Mouse (Mus musculus) hindbrain, embryonic 11.5 days (tissue): ENCODE results near the gene Podxl. TPM values are rescaled to one million over a fixed set of nuclear protein-coding genes. Genes with fewer than 3 reads are reported as not detected.

ENCODE experiments used
- ATAC-seq: fragments of 200-750 bp; cut with Nextera tagmentation; 2 replicates; pipeline ENCODE4 v1.8.0; 2017; ENCODE audit warnings: mild to moderate bottlenecking, moderate TSS enrichment, moderate library complexity; ENCODE audit not compliant: low FRiP score
- DNase-seq: peaks from one replicate; pipeline ENCODE4 v3.0.0-alpha.2; 2015; ENCODE audit warnings: low spot score
- H3K27ac ChIP-seq: fragments of 300-500 bp; sonication (generic); 2 replicates; pipeline ENCODE4 v1.5.1; 2014; ENCODE audit warnings: mild to moderate bottlenecking, low read depth, low read length
- H3K27me3 ChIP-seq: fragments of 300-500 bp; sonication (generic); 2 replicates; pipeline ENCODE4 v1.6.1; 2014; ENCODE audit warnings: mild to moderate bottlenecking, low read length, moderate library complexity, mixed read lengths; ENCODE audit not compliant: control insufficient read depth, insufficient read depth
- H3K36me3 ChIP-seq: fragments of 300-500 bp; sonication (generic); 2 replicates; pipeline ENCODE4 v1.6.1; 2014; ENCODE audit warnings: mild to moderate bottlenecking, low read length, moderate library complexity, mixed read lengths; ENCODE audit not compliant: control insufficient read depth, insufficient read depth
- H3K4me1 ChIP-seq: fragments of 300-500 bp; sonication (generic); replicated peaks from 2 replicates; pipeline ENCODE4 v1.6.1; 2014; ENCODE audit warnings: low read length, mixed read lengths; ENCODE audit not compliant: control insufficient read depth, insufficient read depth
- H3K4me2 ChIP-seq: fragments of 300-500 bp; sonication (generic); replicated peaks from 2 replicates; pipeline ENCODE4 v1.6.1; 2014; ENCODE audit warnings: mild to moderate bottlenecking, low read depth, low read length
- H3K4me3 ChIP-seq: fragments of 300-500 bp; sonication (generic); 2 replicates; pipeline ENCODE4 v1.5.1; 2014; ENCODE audit warnings: low read depth, low read length
- H3K9ac ChIP-seq: fragments of 300-500 bp; sonication (generic); 2 replicates; pipeline ENCODE4 v1.6.1; 2014; ENCODE audit warnings: low read depth, low read length
- H3K9me3 ChIP-seq: fragments of 300-500 bp; sonication (generic); 2 replicates; pipeline ENCODE4 v1.6.1; 2016; ENCODE audit warnings: low read length; ENCODE audit not compliant: control insufficient read depth
- WGBS: fragments of 180-500 bp; shearing (Covaris S2); extraction: QIAGEN DNeasy Blood & Tissue Kit; methylation state at CpG from one replicate; pipeline ENCODE4 v1.1.7; 2014; 5-methylcytosine and 5-hydroxymethylcytosine counted together
- polyA plus RNA-seq: library from polyadenylated mRNA; unstranded; fragments of >200 nt; fragmentation: Nextera tagmentation; extraction: Ambion mirVana; gene quantifications from 2 replicates; pipeline ENCODE4 v1.2.1, GENCODE M21; 2014

Gene Podxl
- polyA plus RNA-seq, 1 experiment from 2014 or later = 12.4 TPM

GRCm38 (mm10) chr6:31523039-31523438 lies 40.7 kb downstream of the Podxl start:
- ATAC-seq (no peak), DNase-seq (no peak)
- Histone ChIP-seq H3K9me3 (no peaks in the 10 kb centered on the region), H3K27ac (no peak overlapping the region), H3K9ac (no peak overlapping the region), H3K4me1 (no peaks in the 10 kb centered on the region), H3K4me2 (no peak overlapping the region), H3K4me3 (no peak overlapping the region), H3K27me3 (no peaks in the 10 kb centered on the region), H3K36me3 (no peaks in the 10 kb centered on the region)
- WGBS = 70% methylated on average over 5 of the region's 5 CpGs

GRCm38 (mm10) chr6:31522478-31522877 lies 41.3 kb downstream of the Podxl start:
- DNase-seq = no peak
- Histone ChIP-seq H3K4me1 (no peaks in the 10 kb centered on the region; the same call in 1 of the 2 replicates), H3K27ac (no peak overlapping the region), H3K9ac (no peak overlapping the region), H3K27me3 (no peaks in the 10 kb centered on the region), H3K9me3 (no peaks in the 10 kb centered on the region), H3K4me2 (no peak overlapping the region), H3K36me3 (no peaks in the 10 kb centered on the region), H3K4me3 (no peak overlapping the region)
- WGBS = 78% methylated on average over 4 of the region's 4 CpGs
- ATAC-seq = no peak

GRCm38 (mm10) chr6:31521491-31522355 lies 42.1 kb downstream of the Podxl start:
- Histone ChIP-seq H3K4me2 (no peak overlapping the region), H3K9ac (no peak overlapping the region), H3K4me1 (no peaks in the 10 kb centered on the region; the same call in 1 of the 2 replicates), H3K9me3 (no peaks in the 10 kb centered on the region), H3K27ac (no peak overlapping the region), H3K27me3 (no peaks in the 10 kb centered on the region), H3K4me3 (no peak overlapping the region), H3K36me3 (no peaks in the 10 kb centered on the region)
- ATAC-seq (no peak), DNase-seq (no peak)
- WGBS = 92% methylated on average over 8 of the region's 8 CpGs

GRCm38 (mm10) chr6:31520486-31521215 lies 43.1 kb downstream of the Podxl start:
- WGBS = 87% methylated on average over 7 of the region's 7 CpGs

GRCm38 (mm10) chr6:31519001-31519471 lies 44.7 kb downstream of the Podxl start:
- Histone ChIP-seq H3K9ac (no peak overlapping the region), H3K4me2 (no peak overlapping the region), H3K27me3 (no peaks in the 10 kb centered on the region), H3K36me3 (no peaks in the 10 kb centered on the region), H3K27ac (no peak overlapping the region), H3K9me3 (no peaks in the 10 kb centered on the region), H3K4me3 (no peak overlapping the region), H3K4me1 (no peaks in the 10 kb centered on the region; the same call in 1 of the 2 replicates)
- 75% methylated on average over 8 of the region's 8 CpGs for WGBS
- DNase-seq (peak; percentile 65), ATAC-seq (no peak)

More at GRCm38 (mm10) chr6:31520486-31521215, 43.1 kb downstream of the Podxl start:
- H3K27me3 ChIP-seq = no peaks in the 10 kb centered on the region
- H3K9ac ChIP-seq = no peak overlapping the region
- ATAC-seq (no peak), DNase-seq (no peak)
- no peak overlapping the region for H3K4me3 ChIP-seq
- no peaks in the 10 kb centered on the region; the same call in 1 of the 2 replicates for H3K4me1 ChIP-seq
- no peak overlapping the region for H3K4me2 ChIP-seq
- H3K36me3 ChIP-seq = no peaks in the 10 kb centered on the region
- no peaks in the 10 kb centered on the region for H3K9me3 ChIP-seq
- H3K27ac ChIP-seq = no peak overlapping the region

GRCm38 (mm10) chr6:31518338-31518698 lies 45.5 kb downstream of the Podxl start:
- no peak overlapping the region for H3K4me2 ChIP-seq
- no peaks in the 10 kb centered on the region for H3K9me3 ChIP-seq
- no peaks in the 10 kb centered on the region for H3K27me3 ChIP-seq
- no peaks in the 10 kb centered on the region; the same call in 1 of the 2 replicates for H3K4me1 ChIP-seq
- WGBS = 93% methylated on average over 2 of the region's 2 CpGs
- no peak overlapping the region for H3K9ac ChIP-seq
- ATAC-seq (no peak), DNase-seq (no peak)
- H3K36me3 ChIP-seq = no peaks in the 10 kb centered on the region
- H3K27ac ChIP-seq = no peak overlapping the region
- no peak overlapping the region for H3K4me3 ChIP-seq

GRCm38 (mm10) chr6:31517681-31518337 lies 46.0 kb downstream of the Podxl start:
- H3K9ac ChIP-seq = no peak overlapping the region
- H3K4me2 ChIP-seq = no peak overlapping the region
- no peaks in the 10 kb centered on the region; the same call in 1 of the 2 replicates for H3K4me1 ChIP-seq
- ATAC-seq = no peak
- H3K4me3 ChIP-seq = no peak overlapping the region
- no peak for DNase-seq
- 69% methylated on average over 9 of the region's 9 CpGs for WGBS
- H3K27me3 ChIP-seq = no peaks in the 10 kb centered on the region
- H3K36me3 ChIP-seq = no peaks in the 10 kb centered on the region
- no peak overlapping the region for H3K27ac ChIP-seq
- H3K9me3 ChIP-seq = no peaks in the 10 kb centered on the region

GRCm38 (mm10) chr6:31513726-31514125 lies 50.1 kb downstream of the Podxl start:
- no peak for DNase-seq
- H3K9me3 ChIP-seq = no peaks in the 10 kb centered on the region
- no peak for ATAC-seq
- H3K27me3 ChIP-seq = no peaks in the 10 kb centered on the region
- H3K27ac ChIP-seq = no peak overlapping the region
- H3K4me1 ChIP-seq = no peaks in the 10 kb centered on the region; the same call in 1 of the 2 replicates
- H3K9ac ChIP-seq = no peak overlapping the region
- H3K36me3 ChIP-seq = no peaks in the 10 kb centered on the region
- no peak overlapping the region for H3K4me3 ChIP-seq
- 86% methylated on average over 6 of the region's 6 CpGs for WGBS
- no peak overlapping the region for H3K4me2 ChIP-seq
